Mouse (Mus musculus) spleen, adult 2 months (tissue): ENCODE data around the gene Plekhh3. TPM values are rescaled to one million over a fixed set of nuclear protein-coding genes. Genes with fewer than 3 reads are reported as not detected.

Experiments
- DNase-seq, 2 experiments: peaks; one replicate each; pipeline versions ENCODE4 v3.0.0 to v3.0.0-alpha.2; 2012 to 2021; ENCODE audit warnings: low spot score in 2 of 2, low read depth in 1 of 2
- H3K27ac ChIP-seq: fragments of 200-500 bp; 2 replicates; pipeline ENCODE4 v1.5.1; 2012; ENCODE audit warnings: low read length, inconsistent platforms; ENCODE audit not compliant: insufficient read depth
- H3K27me3 ChIP-seq: fragments of 200-500 bp; 2 replicates; pipeline ENCODE4 v1.6.1; 2012; ENCODE audit warnings: mild to moderate bottlenecking, moderate library complexity, low read length, inconsistent platforms; ENCODE audit not compliant: control insufficient read depth, insufficient read depth
- H3K36me3 ChIP-seq: fragments of 200-500 bp; 2 replicates; pipeline ENCODE4 v1.6.1; 2012; ENCODE audit warnings: mild to moderate bottlenecking, low read length, inconsistent platforms; ENCODE audit not compliant: control insufficient read depth, insufficient read depth
- H3K4me1 ChIP-seq: fragments of 200-500 bp; 2 replicates; pipeline ENCODE4 v1.6.1; 2011; ENCODE audit warnings: inconsistent platforms; ENCODE audit not compliant: control insufficient read depth, insufficient read depth, insufficient read length
- H3K4me3 ChIP-seq: fragments of 200-500 bp; 2 replicates; pipeline ENCODE4 v1.5.1; 2011; ENCODE audit warnings: mild to moderate bottlenecking, inconsistent platforms; ENCODE audit not compliant: insufficient read depth, insufficient read length; ENCODE audit errors: extremely low read depth
- CTCF ChIP-seq: fragments of 200-500 bp; IDR thresholded peaks from 2 replicates; pipeline ENCODE4 v1.5.1; 2011; ENCODE audit warnings: mild to moderate bottlenecking, inconsistent platforms; ENCODE audit not compliant: insufficient read depth, insufficient read length, insufficient replicate concordance; ENCODE audit errors: extremely low read depth
- POLR2A ChIP-seq: fragments of 200-500 bp; IDR thresholded peaks from 2 replicates; pipeline ENCODE4 v1.6.1; 2011; ENCODE audit warnings: low read depth, low read length, inconsistent platforms
- WGBS: fragments of 180-500 bp; shearing (Covaris S2); methylation state at CpG from one replicate; pipeline ENCODE4 v1.1.7; 2018; 5-methylcytosine and 5-hydroxymethylcytosine counted together
- polyA plus RNA-seq: library from polyadenylated mRNA; depleted of rRNA; stranded (reverse); fragments of >200 nt; gene quantifications from 2 replicates; pipeline ENCODE4 v1.2.3, GENCODE M21; 2012

Plekhh3 gene
- polyA plus RNA-seq, 1 experiment: 5.8 TPM

DNA sequence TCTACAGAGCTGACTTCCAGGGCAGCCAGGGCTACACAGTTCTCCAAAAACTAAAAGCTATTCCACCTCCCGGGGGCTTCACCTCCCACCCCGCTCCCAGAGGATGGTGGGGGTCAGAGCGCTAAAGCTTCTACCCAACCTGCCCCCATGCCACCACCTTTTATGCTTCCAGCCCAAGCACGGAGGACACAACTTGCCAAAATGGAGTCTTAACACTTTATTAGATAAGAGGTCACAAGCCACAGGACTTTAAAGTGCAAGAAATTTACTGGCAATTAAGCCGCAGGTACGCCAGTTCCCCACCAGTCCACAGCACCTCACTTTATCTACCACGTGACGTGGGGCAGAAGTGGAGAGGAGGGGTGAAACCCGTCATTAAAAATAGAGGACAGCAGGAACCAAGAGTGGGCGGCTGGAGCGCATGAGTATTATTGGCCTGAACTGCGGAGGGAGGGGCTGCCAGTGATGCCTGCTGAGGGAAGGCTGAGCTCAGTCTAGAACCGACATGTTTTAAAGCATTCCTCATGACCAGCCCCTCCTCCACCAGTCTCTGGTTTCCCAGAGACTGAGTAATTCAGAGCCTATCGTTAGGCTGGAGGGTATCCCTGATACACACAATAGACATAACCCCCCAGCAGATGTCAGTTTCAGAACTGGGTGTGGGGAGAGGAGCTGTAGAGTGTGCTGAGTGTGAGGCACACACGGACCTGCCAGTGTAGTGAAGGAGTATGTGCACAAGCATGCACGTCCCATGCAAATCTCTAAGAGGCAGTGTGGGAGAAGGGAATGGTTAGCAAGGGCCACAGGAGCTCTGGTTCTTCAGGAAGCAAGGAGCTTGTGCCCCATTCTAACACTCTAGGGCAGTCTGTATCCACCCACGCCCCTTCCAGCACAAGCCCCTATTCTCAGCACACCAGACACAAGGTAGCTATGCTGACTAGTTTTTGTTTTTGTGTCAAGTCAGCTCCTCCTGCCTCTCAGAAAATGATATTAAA lies 20.1 kb upstream of the Plekhh3 start:
- Histone ChIP-seq H3K27me3 (no peaks in the 10 kb centered on the region), H3K4me1 (no peaks in the 10 kb centered on the region), H3K4me3 (no peak overlapping the region), H3K36me3 (peaks cover 5% of the 10 kb centered on the region; the same call in 1 of the 2 replicates), H3K27ac (0 out of 2 replicates have a peak overlapping the region, but pooled peaks have one; percentile 21)
- WGBS: 80% methylated on average over 17 of the region's 17 CpGs
- TF ChIP-seq CTCF: no peak
- no peak for DNase-seq

DNA sequence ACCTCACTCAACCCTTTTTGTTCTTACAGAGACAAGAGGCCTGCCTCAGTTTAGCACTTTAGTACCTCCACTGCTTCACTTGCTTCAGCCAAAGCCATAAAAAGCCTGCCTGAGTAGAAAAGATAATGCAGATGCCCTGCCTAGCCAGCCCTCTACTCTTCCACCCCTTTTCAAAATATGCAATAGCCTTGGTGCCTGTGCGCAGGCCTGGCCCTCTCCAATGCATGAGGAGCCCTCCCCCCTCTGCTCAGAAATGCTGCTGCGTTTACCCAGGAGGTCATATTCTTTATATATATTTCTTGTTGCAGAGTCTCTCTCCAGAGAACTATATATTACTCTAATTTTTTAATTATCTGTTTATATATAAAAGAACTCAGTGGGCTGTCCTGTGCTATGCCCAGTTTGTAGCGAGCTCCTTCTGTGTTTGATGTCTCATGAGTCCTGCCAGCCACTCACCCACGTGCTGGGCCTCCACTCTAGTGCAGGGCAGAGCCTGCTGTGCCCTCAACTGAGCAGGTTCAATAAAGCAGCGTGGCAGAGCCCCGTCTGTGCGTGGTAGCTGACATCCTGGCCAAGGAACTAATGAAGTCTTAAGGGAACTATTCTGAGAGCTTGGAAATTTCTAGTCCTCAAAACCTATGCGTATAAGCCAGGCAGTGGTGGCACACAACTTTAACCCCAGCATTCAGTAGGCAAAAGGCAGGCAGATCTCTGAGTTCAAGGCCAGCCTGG lies 19.2 kb upstream of the Plekhh3 start:
- no peak for DNase-seq
- no peak for TF ChIP-seq CTCF
- no peak for TF ChIP-seq POLR2A
- H3K27ac ChIP-seq: peak overlapping the region; percentile 23; the same call in 1 of the 2 replicates
- H3K36me3 ChIP-seq: peaks cover 5% of the 10 kb centered on the region; the same call in 1 of the 2 replicates
- H3K27me3 ChIP-seq: no peaks in the 10 kb centered on the region
- WGBS: 68% methylated on average over 8 of the region's 8 CpGs
- no peaks in the 10 kb centered on the region for H3K4me1 ChIP-seq
- H3K4me3 ChIP-seq: no peak overlapping the region

DNA sequence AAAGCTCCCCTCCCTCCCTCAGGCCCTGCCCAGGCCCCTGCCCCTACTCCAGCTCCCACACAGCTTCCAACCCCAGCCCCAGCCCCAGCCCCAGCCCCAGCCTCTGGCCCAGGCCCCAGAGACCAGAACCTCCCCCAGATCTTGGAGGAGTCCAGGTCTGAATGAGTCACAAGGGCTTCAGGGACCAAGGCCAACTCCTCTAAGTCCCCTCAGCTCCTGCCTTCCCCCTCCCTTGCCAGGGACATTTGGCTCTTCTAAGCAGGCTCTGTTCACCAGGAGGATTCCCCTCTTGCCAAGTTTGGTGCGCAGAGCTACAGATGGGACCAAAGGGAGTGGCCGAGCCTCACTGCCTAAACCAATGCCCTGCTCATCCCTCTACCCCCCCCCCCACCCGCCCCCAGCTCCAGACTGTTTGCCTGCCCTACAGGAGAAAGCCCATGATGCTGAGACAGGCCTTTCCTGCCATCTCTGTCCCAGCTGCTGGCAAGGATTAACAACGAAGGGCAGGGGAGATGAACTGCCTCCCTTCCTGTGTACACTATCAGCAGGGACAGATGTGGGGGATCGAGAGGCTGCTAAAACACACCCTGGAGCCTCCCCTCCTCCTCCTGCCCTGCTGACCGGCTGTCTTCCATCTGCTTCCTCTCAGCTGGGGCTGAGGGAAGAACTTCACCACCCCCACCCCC lies 18.5 kb upstream of the Plekhh3 start:
- DNase-seq: no peak
- Histone ChIP-seq H3K36me3 (peaks cover 3% of the 10 kb centered on the region; the same call in 1 of the 2 replicates), H3K27ac (peak overlapping the region; percentile 23; the same call in 1 of the 2 replicates), H3K4me1 (no peaks in the 10 kb centered on the region), H3K4me3 (no peak overlapping the region), H3K27me3 (no peaks in the 10 kb centered on the region)
- 41% methylated on average over 6 of the region's 6 CpGs for WGBS
- no peak for TF ChIP-seq CTCF
- no peak for TF ChIP-seq POLR2A

DNA sequence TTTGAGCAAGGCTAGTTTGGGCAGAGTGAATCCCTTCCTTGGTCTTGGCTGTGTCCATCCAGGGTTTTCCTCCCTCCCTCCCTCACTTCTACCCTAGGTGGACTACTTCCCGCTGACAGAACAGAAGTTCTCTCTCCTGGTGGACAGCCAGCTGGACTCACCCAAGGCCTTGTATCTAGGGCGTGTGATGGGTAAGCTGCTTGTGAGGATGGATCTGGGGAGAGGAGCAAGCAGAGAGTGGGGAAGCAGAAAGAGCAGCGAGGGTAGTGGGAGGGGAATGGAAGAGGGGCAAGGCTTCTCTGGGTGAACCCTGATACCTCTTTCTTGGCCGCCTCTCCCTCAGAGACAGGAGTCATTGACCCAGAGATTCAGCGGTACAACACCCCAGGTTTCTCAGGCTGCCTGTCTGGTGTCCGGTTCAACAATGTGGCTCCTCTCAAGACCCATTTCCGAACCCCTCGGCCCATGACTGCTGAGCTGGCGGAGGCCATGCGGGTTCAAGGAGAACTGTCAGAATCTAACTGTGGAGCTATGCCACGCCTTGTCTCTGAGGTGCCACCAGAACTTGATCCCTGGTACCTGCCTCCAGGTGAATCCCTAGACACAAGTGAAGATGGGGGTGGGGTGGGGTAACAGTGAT lies 17.1 kb upstream of the Plekhh3 start:
- Histone ChIP-seq H3K27ac (no peak overlapping the region), H3K4me3 (no peak overlapping the region), H3K27me3 (no peaks in the 10 kb centered on the region), H3K4me1 (no peaks in the 10 kb centered on the region), H3K36me3 (peaks cover 1% of the 10 kb centered on the region; the same call in 1 of the 2 replicates)
- 89% methylated on average over 11 of the region's 11 CpGs for WGBS
- no peak for TF ChIP-seq POLR2A
- no peak for TF ChIP-seq CTCF
- no peak for DNase-seq

DNA sequence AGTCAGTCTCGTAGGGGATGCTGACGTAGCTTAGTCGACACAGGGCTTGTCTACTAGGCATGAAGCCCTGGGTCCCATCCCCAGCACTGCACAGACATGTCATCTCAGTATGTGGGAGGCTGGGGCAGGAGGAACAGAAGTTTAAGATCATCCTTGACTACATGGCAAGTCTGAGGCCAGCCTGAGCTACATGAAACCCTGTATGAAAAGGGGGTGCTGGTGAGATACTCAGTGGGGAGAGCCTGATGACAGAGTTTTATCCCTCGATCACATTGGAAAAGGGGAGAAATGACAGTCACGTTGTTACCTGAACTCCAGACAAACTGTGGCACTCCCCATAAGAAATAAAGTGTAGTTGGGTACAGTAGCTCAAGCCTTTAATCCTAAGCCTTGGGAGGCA lies 16.4 kb upstream of the Plekhh3 start:
- DNase-seq: no peak
- 93% methylated on average over 5 of the region's 5 CpGs for WGBS
- TF ChIP-seq CTCF (no peak), POLR2A (no peak)

More for the DNA sequence above, 16.4 kb upstream of the Plekhh3 start:
- Histone ChIP-seq H3K4me3 (no peak overlapping the region), H3K36me3 (no peaks in the 10 kb centered on the region), H3K27me3 (no peaks in the 10 kb centered on the region), H3K27ac (no peak overlapping the region), H3K4me1 (no peaks in the 10 kb centered on the region)
